Comparison of ENCODE assay signal across 10 mouse cellular contexts in the genomic region with DNA sequence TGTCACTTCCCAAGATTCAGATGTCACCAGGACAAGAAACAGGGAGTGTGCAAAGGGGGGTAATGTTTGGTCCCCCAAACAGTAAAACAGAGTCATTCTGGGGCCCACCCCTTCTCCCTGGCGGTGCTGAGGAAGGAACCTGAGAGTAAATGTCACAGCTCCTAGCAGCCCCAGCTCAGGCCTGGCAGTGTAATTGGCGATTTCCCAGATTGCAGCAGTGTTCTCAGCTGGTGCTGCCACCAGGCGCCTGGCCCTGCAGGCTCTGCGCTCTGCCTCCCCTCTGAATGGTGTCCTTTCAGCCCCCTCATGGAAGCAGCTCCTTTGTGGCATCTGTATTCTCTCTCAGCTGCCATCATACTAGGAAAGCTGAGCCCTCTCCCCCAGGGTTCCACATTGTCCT. TPM values are rescaled to one million over a fixed set of nuclear protein-coding genes. Genes with fewer than 3 reads are reported as not detected.
A peak's percentile ranks its signal among the peaks of the same experiment; 100 is the strongest.
DNase-seq lines count a peak whose midpoint lies in the region; ATAC-seq and TF ChIP-seq lines count a peak whose summit lies in the region.
"Had no signal": no experiment of that assay in that cellular context is flagged by ENCODE, and none has a peak within 500 bp of the region (broad histone marks: within the 10 kb centered on the region; RNA-seq: fewer than 3 reads in every experiment).

No protein-coding gene starts in this region.

- no peak overlapping the region for H3K4me2 ChIP-seq in hindbrain, embryonic 11.5 days (replicated peaks; ENCODE audit: low read depth, low read length)
- H3K4me2 ChIP-seq in midbrain, embryonic 16.5 days (ENCODE audit: low read length), result no peak overlapping the region
- H3K4me2 ChIP-seq in lung, postnatal 0 days (replicated peaks; ENCODE audit: low read depth, low read length), result no peak overlapping the region

- no peaks in the 10 kb centered on the region for H3K36me3 ChIP-seq in hindbrain, embryonic 11.5 days (ENCODE audit: control insufficient read depth, insufficient read depth, low read length)
- H3K36me3 ChIP-seq in midbrain, embryonic 16.5 days (ENCODE audit: control insufficient read depth, insufficient read depth, low read length), result no peaks in the 10 kb centered on the region
- H3K36me3 ChIP-seq in lung, postnatal 0 days (ENCODE audit: insufficient read depth, low read length), result no peaks in the 10 kb centered on the region
- H3K36me3 ChIP-seq: limb, embryonic 10.5 days had no signal

- H3K27ac ChIP-seq in hindbrain, embryonic 11.5 days (ENCODE audit: low read depth, low read length), result 0 out of 2 replicates have a peak overlapping the region, but pooled peaks have one; percentile 45
- peak overlapping the region; percentile 30; the same call in 1 of the 2 replicates for H3K27ac ChIP-seq in midbrain, embryonic 16.5 days (ENCODE audit: low read length)
- no peak overlapping the region for H3K27ac ChIP-seq in lung, postnatal 0 days (ENCODE audit: low read length)
- H3K27ac ChIP-seq: limb, embryonic 10.5 days had no signal

- 44% methylated on average over 4 of the region's 4 CpGs for WGBS in hindbrain, embryonic 11.5 days
- WGBS in midbrain, embryonic 16.5 days, result 14% methylated on average over 4 of the region's 4 CpGs
- 54% methylated on average over 4 of the region's 4 CpGs for WGBS in lung, postnatal 0 days

- no peak overlapping the region for H3K4me3 ChIP-seq in hindbrain, embryonic 11.5 days (ENCODE audit: low read depth, low read length)
- no peak overlapping the region for H3K4me3 ChIP-seq in midbrain, embryonic 16.5 days (ENCODE audit: low read depth, low read length)
- no peak overlapping the region for H3K4me3 ChIP-seq in lung, postnatal 0 days (ENCODE audit: low read depth, low read length)
- H3K4me3 ChIP-seq: limb, embryonic 10.5 days had no signal

- no peak for ATAC-seq in hindbrain, embryonic 11.5 days (ENCODE audit: low FRiP score)
- ATAC-seq in midbrain, embryonic 16.5 days, result 0 out of 2 replicates have a peak, but pooled peaks have one; percentile 32
- ATAC-seq in lung, postnatal 0 days, result no peak
- no peak for ATAC-seq in activated CD4-positive, CD25-positive, alpha-beta regulatory T cell, adult 4 months

- no peaks in the 10 kb centered on the region for H3K9me3 ChIP-seq in hindbrain, embryonic 11.5 days (ENCODE audit: control insufficient read depth, low read length)
- H3K9me3 ChIP-seq in midbrain, embryonic 16.5 days (replicated peaks; ENCODE audit: control insufficient read depth, low read length, poor library complexity, severe bottlenecking), result no peaks in the 10 kb centered on the region
- H3K9me3 ChIP-seq in lung, postnatal 0 days (ENCODE audit: low read length), result no peaks in the 10 kb centered on the region
- H3K9me3 ChIP-seq: limb, embryonic 10.5 days had no signal

- peaks cover 4% of the 10 kb centered on the region for H3K4me1 ChIP-seq in hindbrain, embryonic 11.5 days (replicated peaks; ENCODE audit: control insufficient read depth, insufficient read depth, low read length)
- peaks cover 6% of the 10 kb centered on the region for H3K4me1 ChIP-seq in midbrain, embryonic 16.5 days (ENCODE audit: control insufficient read depth, insufficient read depth, low read length)
- no peaks in the 10 kb centered on the region for H3K4me1 ChIP-seq in lung, postnatal 0 days (ENCODE audit: insufficient read depth, low read depth, low read length)

- TF ChIP-seq CTCF in lung, postnatal 0 days (IDR thresholded peaks at IDR 0.05), result no peak

- peak overlapping the region; percentile 28; the same call in 1 of the 2 replicates for H3K9ac ChIP-seq in hindbrain, embryonic 11.5 days (ENCODE audit: low read depth, low read length)
- H3K9ac ChIP-seq in midbrain, embryonic 16.5 days (ENCODE audit: low read depth, low read length), result 0 out of 2 replicates have a peak overlapping the region, but pooled peaks have one; percentile 2
- H3K9ac ChIP-seq in lung, postnatal 0 days (replicated peaks; ENCODE audit: low read depth), result no peak overlapping the region

- H3K27me3 ChIP-seq in hindbrain, embryonic 11.5 days (ENCODE audit: control insufficient read depth, insufficient read depth, low read length), result no peaks in the 10 kb centered on the region
- H3K27me3 ChIP-seq in midbrain, embryonic 16.5 days (ENCODE audit: control insufficient read depth, insufficient read depth, low read depth, low read length), result no peaks in the 10 kb centered on the region
- no peaks in the 10 kb centered on the region for H3K27me3 ChIP-seq in lung, postnatal 0 days (replicated peaks; ENCODE audit: insufficient read depth, low read length)

- TF ChIP-seq EP300 in lung, postnatal 0 days (IDR thresholded peaks at IDR 0.05), result no peak

- peak; percentile 70 for DNase-seq in layer of hippocampus, adult 9-11 months
- no peak for DNase-seq in layer of hippocampus, postnatal 36 days
- DNase-seq in cerebellum, postnatal 25 days, result peak; percentile 49 to 54
- no peak for DNase-seq in hindbrain, embryonic 11.5 days (ENCODE audit: low spot score)
- DNase-seq in lung, postnatal 0 days (ENCODE audit: low spot score), result no peak
- DNase-seq: adrenal gland, postnatal 14 days; thymus, postnatal 14 days had no signal

RNA-seq across cellular contexts. Expression of gene Ntng2, which starts 14.0 kb away (rescaled TPM):
- total RNA-seq in layer of hippocampus, postnatal 36 days (2021), result 100 to 1,000 TPM; 100 to 101 TPM
- polyA plus RNA-seq in hindbrain, embryonic 11.5 days (2014; fragmentation: Nextera tagmentation; extraction: Ambion mirVana), result 2.7 and 2.8 TPM in 2 replicates
- 10.6 and 11.0 TPM in 2 replicates for polyA plus RNA-seq in midbrain, embryonic 16.5 days (2015; fragmentation: Nextera tagmentation; extraction: Ambion mirVana)
- 1.2 and 1.4 TPM in 2 replicates for polyA plus RNA-seq in lung, postnatal 0 days (2015; fragmentation: Nextera tagmentation; extraction: Ambion mirVana)
- polyA plus RNA-seq in activated CD4-positive, CD25-positive, alpha-beta regulatory T cell, adult 4 months (2017; shearing (Covaris generic)), result 1 to 10 TPM; 3.8 to 5.7 TPM

Comparison
In these comparisons a context has a peak if more than half of its experiments do, and no peak if none do; other contexts are left out.
1. DNase-seq: peak in layer of hippocampus, adult 9-11 months (single experiment) and cerebellum, postnatal 25 days (2 of 2); none in layer of hippocampus, postnatal 36 days (0 of 2), hindbrain, embryonic 11.5 days (single experiment) and lung, postnatal 0 days (single experiment).